Mouse (Mus musculus) liver, adult 2 months (tissue): ENCODE data around the gene Pla2g4e. TPM values are rescaled to one million over a fixed set of nuclear protein-coding genes. Genes with fewer than 3 reads are reported as not detected.

ENCODE experiments used
- DNase-seq: peaks from one replicate; pipeline ENCODE4 v3.0.0-alpha.2; 2011; ENCODE audit warnings: low read depth, low spot score; ENCODE audit errors: extremely low read depth
- H3K27ac ChIP-seq: fragments of 200-500 bp; replicated peaks from 2 replicates; pipeline ENCODE4 v1.5.1; 2012; ENCODE audit warnings: low read depth, mild to moderate bottlenecking, control low read depth, inconsistent platforms, low read length; ENCODE audit not compliant: insufficient read depth
- H3K27me3 ChIP-seq: fragments of 200-500 bp; 2 replicates; pipeline ENCODE4 v1.6.1; 2012; ENCODE audit warnings: mild to moderate bottlenecking, moderate library complexity, low read length, inconsistent platforms; ENCODE audit not compliant: control insufficient read depth, insufficient read depth
- H3K36me3 ChIP-seq: fragments of 200-500 bp; 2 replicates; pipeline ENCODE4 v1.6.1; 2012; ENCODE audit warnings: low read length, inconsistent platforms; ENCODE audit not compliant: control insufficient read depth, insufficient read depth
- H3K4me1 ChIP-seq: fragments of 200-500 bp; 2 replicates; pipeline ENCODE4 v1.6.1; 2011; ENCODE audit warnings: low read length; ENCODE audit not compliant: control insufficient read depth, insufficient read depth
- H3K4me3 ChIP-seq: fragments of 200-500 bp; 2 replicates; pipeline ENCODE4 v1.5.1; 2011; ENCODE audit warnings: low read depth, mild to moderate bottlenecking, control low read depth, low read length, moderate library complexity; ENCODE audit not compliant: insufficient read depth
- H3K79me2 ChIP-seq: fragments of 200-500 bp; 2 replicates; pipeline ENCODE4 v1.6.1; 2012; ENCODE audit warnings: inconsistent platforms, mild to moderate bottlenecking, low read length, moderate library complexity; ENCODE audit not compliant: control insufficient read depth, insufficient read depth
- H3K9ac ChIP-seq: fragments of 200-500 bp; 2 replicates; pipeline ENCODE4 v1.6.1; 2012; ENCODE audit warnings: low read depth, mild to moderate bottlenecking, control low read depth, inconsistent platforms, low read length
- CTCF ChIP-seq: fragments of 200-500 bp; IDR thresholded peaks from 2 replicates; pipeline ENCODE4 v1.5.1; 2011; ENCODE audit warnings: low read depth, low read length, control low read depth
- POLR2A ChIP-seq: fragments of 200-500 bp; IDR thresholded peaks from 2 replicates; pipeline ENCODE4 v1.6.1; 2011; ENCODE audit warnings: low read length, control low read depth; ENCODE audit not compliant: insufficient read depth; ENCODE audit errors: extremely low read depth
- WGBS: fragments of 180-500 bp; shearing (Covaris S2); methylation state at CpG from one replicate; pipeline ENCODE4 v1.1.7; 2018; 5-methylcytosine and 5-hydroxymethylcytosine counted together
- polyA plus RNA-seq: library from polyadenylated mRNA; depleted of rRNA; stranded (reverse); fragments of >200 nt; gene quantifications from 2 replicates; pipeline ENCODE4 v1.2.3, GENCODE M21; 2012
- total RNA-seq: library from RNA; depleted of rRNA; stranded (reverse); fragments of >200 nt; gene quantifications from 2 replicates; pipeline ENCODE4 v1.2.3, GENCODE M21; 2014

The Pla2g4e gene
- total and polyA plus RNA-seq, 2 experiments: not detected

GRCm38 (mm10) chr2:120144390-120144789 is 100.7 kb downstream of the Pla2g4e start:
- TF ChIP-seq CTCF: no peak
- Histone ChIP-seq H3K4me3 (no peak overlapping the region), H3K27ac (no peak overlapping the region), H3K79me2 (no peaks in the 10 kb centered on the region; the same call in 1 of the 2 replicates), H3K4me1 (no peaks in the 10 kb centered on the region; the same call in 1 of the 2 replicates), H3K27me3 (no peaks in the 10 kb centered on the region), H3K36me3 (no peaks in the 10 kb centered on the region), H3K9ac (no peak overlapping the region)
- no peak for DNase-seq
- 96% methylated on average over 4 of the region's 4 CpGs for WGBS

DNA sequence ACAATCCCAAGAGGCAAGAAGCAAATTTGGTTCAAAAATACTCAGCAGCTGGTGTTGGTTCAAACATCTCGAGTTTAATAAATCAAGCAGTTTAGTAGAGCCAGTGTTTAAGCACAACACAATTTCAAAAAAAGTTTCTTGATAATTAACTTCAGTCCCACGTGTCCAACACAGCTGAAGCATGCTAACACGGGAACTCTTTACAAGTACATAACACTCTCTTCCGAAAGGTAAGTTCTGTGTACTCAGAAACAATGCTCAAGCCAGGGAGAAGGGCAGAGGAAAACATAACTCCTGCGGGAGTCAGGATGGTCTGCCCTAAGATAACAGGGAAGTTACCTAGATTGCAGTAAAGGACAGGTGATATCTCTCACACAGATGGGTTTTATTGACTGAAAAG is 102.8 kb downstream of the Pla2g4e start:
- Histone ChIP-seq H3K79me2 (no peaks in the 10 kb centered on the region; the same call in 1 of the 2 replicates), H3K4me1 (no peaks in the 10 kb centered on the region; the same call in 1 of the 2 replicates), H3K27ac (no peak overlapping the region), H3K36me3 (no peaks in the 10 kb centered on the region), H3K27me3 (no peaks in the 10 kb centered on the region), H3K4me3 (no peak overlapping the region), H3K9ac (no peak overlapping the region)
- no peak for DNase-seq
- 88% methylated on average over 5 of the region's 5 CpGs for WGBS
- TF ChIP-seq CTCF (no peak), POLR2A (no peak)

DNA sequence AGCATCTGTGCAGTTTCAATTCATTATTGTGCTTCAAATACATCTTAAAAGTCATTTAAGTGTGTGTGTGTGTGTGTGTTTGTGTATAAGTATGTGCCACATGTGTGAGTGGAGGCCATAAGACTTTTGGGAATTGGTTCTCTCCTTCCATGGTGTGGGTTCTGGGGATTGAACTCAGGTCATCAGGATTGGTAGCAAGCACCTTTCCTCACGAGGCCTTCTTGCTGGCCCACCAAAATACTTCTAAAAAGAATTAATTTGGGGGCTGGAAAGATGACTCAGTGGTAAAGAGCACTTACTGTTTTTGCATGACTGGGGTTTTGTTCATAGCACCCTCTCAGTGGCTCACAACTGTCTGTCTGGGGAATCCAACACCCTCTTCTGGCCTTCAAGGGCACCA is 103.5 kb downstream of the Pla2g4e start:
- Histone ChIP-seq H3K9ac (no peak overlapping the region), H3K27ac (no peak overlapping the region), H3K4me1 (no peaks in the 10 kb centered on the region; the same call in 1 of the 2 replicates), H3K79me2 (no peaks in the 10 kb centered on the region), H3K36me3 (no peaks in the 10 kb centered on the region), H3K27me3 (no peaks in the 10 kb centered on the region), H3K4me3 (no peak overlapping the region)
- no peak for TF ChIP-seq CTCF
- TF ChIP-seq POLR2A: no peak
- 95% methylated on average over 1 of the region's 1 CpGs for WGBS
- no peak for DNase-seq

DNA sequence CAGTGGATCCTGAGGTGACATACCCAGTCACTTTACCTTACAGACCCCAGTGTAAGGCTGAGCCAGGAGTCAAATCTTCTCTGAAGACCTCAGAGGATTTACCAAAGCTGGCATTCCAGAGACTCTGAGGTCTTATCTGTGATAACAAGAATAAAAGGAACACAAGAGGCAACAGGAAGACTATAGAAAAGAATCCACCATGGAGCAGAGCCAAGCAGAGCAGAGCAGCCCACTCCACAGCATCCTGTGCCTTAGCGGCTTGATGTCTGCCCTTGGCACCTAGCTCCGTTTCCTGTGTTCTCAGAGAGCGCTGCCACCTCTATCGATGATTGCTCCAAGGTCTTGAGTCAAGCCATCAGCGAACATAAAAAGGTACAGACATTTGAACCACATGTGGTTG is 104.8 kb downstream of the Pla2g4e start:
- no peaks in the 10 kb centered on the region for H3K79me2 ChIP-seq
- no peak overlapping the region for H3K4me3 ChIP-seq
- no peak for TF ChIP-seq POLR2A
- no peak for TF ChIP-seq CTCF
- no peaks in the 10 kb centered on the region for H3K36me3 ChIP-seq
- no peak for DNase-seq
- no peak overlapping the region for H3K27ac ChIP-seq
- H3K27me3 ChIP-seq: no peaks in the 10 kb centered on the region
- H3K4me1 ChIP-seq: no peaks in the 10 kb centered on the region; the same call in 1 of the 2 replicates
- WGBS: 77% methylated on average over 5 of the region's 5 CpGs
- H3K9ac ChIP-seq: no peak overlapping the region

GRCm38 (mm10) chr2:120139091-120139490 is 106.0 kb downstream of the Pla2g4e start:
- H3K36me3 ChIP-seq: no peaks in the 10 kb centered on the region
- H3K4me1 ChIP-seq: no peaks in the 10 kb centered on the region; the same call in 1 of the 2 replicates
- no peak for DNase-seq
- H3K27me3 ChIP-seq: no peaks in the 10 kb centered on the region
- no peak overlapping the region for H3K4me3 ChIP-seq
- H3K27ac ChIP-seq: no peak overlapping the region
- TF ChIP-seq CTCF (no peak), POLR2A (no peak)
- no peak overlapping the region for H3K9ac ChIP-seq
- no peaks in the 10 kb centered on the region for H3K79me2 ChIP-seq
- 93% methylated on average over 1 of the region's 1 CpGs for WGBS

DNA sequence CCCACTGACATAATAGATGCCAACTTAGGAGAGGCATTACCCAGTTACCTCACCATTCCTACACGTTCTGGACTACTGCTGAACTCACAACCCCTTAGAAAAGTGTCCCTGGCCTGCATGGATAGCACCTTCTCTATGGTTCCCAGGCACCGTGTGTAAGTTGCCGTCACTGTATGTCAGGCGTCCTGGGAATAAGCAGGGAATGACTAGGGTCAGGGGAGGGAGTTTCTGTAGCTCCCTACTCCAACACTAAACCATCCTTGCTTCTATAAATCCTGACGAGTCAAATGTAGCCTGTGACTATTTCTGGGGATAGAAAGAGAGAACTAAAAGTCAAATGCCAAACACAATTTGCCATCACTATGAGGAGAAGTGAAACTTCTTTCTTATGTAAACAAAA is 107.9 kb downstream of the Pla2g4e start:
- 72% methylated on average over 5 of the region's 5 CpGs for WGBS
- Histone ChIP-seq H3K79me2 (no peaks in the 10 kb centered on the region), H3K36me3 (no peaks in the 10 kb centered on the region), H3K27me3 (no peaks in the 10 kb centered on the region), H3K27ac (peak overlapping the region; percentile 38; the same call in 1 of the 2 replicates), H3K9ac (no peak overlapping the region), H3K4me1 (no peaks in the 10 kb centered on the region; the same call in 1 of the 2 replicates), H3K4me3 (no peak overlapping the region)
- peak; percentile 26 for DNase-seq
- TF ChIP-seq CTCF: no peak
- TF ChIP-seq POLR2A: no peak
